ENCODE assay signal across 8 mouse cellular contexts in genomic region chr7:64047831-64048230, GRCm38 (mm10).
DNase-seq lines count a peak whose midpoint lies in the region; ATAC-seq and TF ChIP-seq lines count a peak whose summit lies in the region.

No protein-coding gene starts in this region.

- ATAC-seq in forebrain, embryonic 14.5 days = no peak
- ATAC-seq in forebrain, postnatal 0 days = no peak
- ATAC-seq in lung, embryonic 14.5 days (ENCODE audit: insufficient read depth) = no peak
- ATAC-seq in intestine, postnatal 0 days = no peak
- no peak for ATAC-seq in neural tube, embryonic 15.5 days (ENCODE audit: low FRiP score)

- H3K27me3 ChIP-seq in forebrain, embryonic 14.5 days (replicated peaks; ENCODE audit: control insufficient read depth, insufficient read depth, low read length) = no peaks in the 10 kb centered on the region
- H3K27me3 ChIP-seq in forebrain, postnatal 0 days (ENCODE audit: insufficient read depth, low read length) = no peaks in the 10 kb centered on the region
- no peaks in the 10 kb centered on the region for H3K27me3 ChIP-seq in lung, embryonic 14.5 days (ENCODE audit: insufficient read depth, low read length)
- no peaks in the 10 kb centered on the region for H3K27me3 ChIP-seq in intestine, postnatal 0 days (replicated peaks; ENCODE audit: control insufficient read depth, insufficient read depth, low read length)
- no peaks in the 10 kb centered on the region for H3K27me3 ChIP-seq in neural tube, embryonic 15.5 days (replicated peaks)

- H3K4me1 ChIP-seq in forebrain, embryonic 14.5 days (ENCODE audit: control insufficient read depth, insufficient read depth, low read length) = peaks cover 5% of the 10 kb centered on the region; the same call in 1 of the 2 replicates
- 0 out of 2 replicates have a peak, but pooled peaks cover 2% of the 10 kb centered on the region for H3K4me1 ChIP-seq in forebrain, postnatal 0 days (ENCODE audit: insufficient read depth)
- peaks cover 6% of the 10 kb centered on the region; the same call in 1 of the 2 replicates for H3K4me1 ChIP-seq in lung, embryonic 14.5 days (ENCODE audit: insufficient read depth)
- no peaks in the 10 kb centered on the region for H3K4me1 ChIP-seq in intestine, postnatal 0 days (replicated peaks; ENCODE audit: control insufficient read depth, insufficient read depth, low read length)
- H3K4me1 ChIP-seq in neural tube, embryonic 15.5 days = peaks cover 23% of the 10 kb centered on the region

- no peaks in the 10 kb centered on the region for H3K9me3 ChIP-seq in forebrain, embryonic 14.5 days (replicated peaks; ENCODE audit: control insufficient read depth, low read length)
- H3K9me3 ChIP-seq in forebrain, postnatal 0 days (ENCODE audit: low read length) = no peaks in the 10 kb centered on the region
- no peaks in the 10 kb centered on the region for H3K9me3 ChIP-seq in lung, embryonic 14.5 days (ENCODE audit: low read depth, low read length)
- H3K9me3 ChIP-seq in intestine, postnatal 0 days (ENCODE audit: control insufficient read depth) = no peaks in the 10 kb centered on the region
- no peaks in the 10 kb centered on the region for H3K9me3 ChIP-seq in neural tube, embryonic 15.5 days (replicated peaks)

- intact Hi-C loops in left cerebral cortex, postnatal 36 days (cut with DNase I) = loop anchor here (5.0 kb wide), 1 partner anchor 111 kb away; the partner anchor contains the start of gene Klf13

- H3K27ac ChIP-seq in forebrain, embryonic 14.5 days (ENCODE audit: low read depth, low read length) = no peak overlapping the region
- H3K27ac ChIP-seq in forebrain, postnatal 0 days (ENCODE audit: low read depth, low read length) = no peak overlapping the region
- no peak overlapping the region for H3K27ac ChIP-seq in lung, embryonic 14.5 days (ENCODE audit: low read depth)
- no peak overlapping the region for H3K27ac ChIP-seq in intestine, postnatal 0 days (ENCODE audit: low read depth, low read length)
- H3K27ac ChIP-seq in neural tube, embryonic 15.5 days (replicated peaks) = peak overlapping the region; percentile 76; the same call in 1 of the 2 replicates

- WGBS in forebrain, embryonic 14.5 days = 95% methylated on average over 4 of the region's 4 CpGs
- 90% methylated on average over 4 of the region's 4 CpGs for WGBS in forebrain, postnatal 0 days
- WGBS in lung, embryonic 14.5 days = 66% methylated on average over 4 of the region's 4 CpGs
- WGBS in intestine, postnatal 0 days = 78% methylated on average over 4 of the region's 4 CpGs
- WGBS in neural tube, embryonic 15.5 days = 87% methylated on average over 4 of the region's 4 CpGs

- H3K4me2 ChIP-seq in forebrain, embryonic 14.5 days (ENCODE audit: low read length) = peak overlapping the region; percentile 72; the same call in 1 of the 2 replicates
- H3K4me2 ChIP-seq in forebrain, postnatal 0 days (ENCODE audit: low read depth) = no peak overlapping the region; the same call in 1 of the 2 replicates
- H3K4me2 ChIP-seq in lung, embryonic 14.5 days = peak overlapping the region; percentile 71
- H3K4me2 ChIP-seq in intestine, postnatal 0 days (replicated peaks; ENCODE audit: low read depth) = peak overlapping the region; percentile 75; the same call in 1 of the 2 replicates
- peak overlapping the region; percentile 82; the same call in 1 of the 2 replicates for H3K4me2 ChIP-seq in neural tube, embryonic 15.5 days

- H3K9ac ChIP-seq in forebrain, embryonic 14.5 days (ENCODE audit: low read length) = no peak overlapping the region
- H3K9ac ChIP-seq in forebrain, postnatal 0 days = no peak overlapping the region
- no peak overlapping the region for H3K9ac ChIP-seq in lung, embryonic 14.5 days
- H3K9ac ChIP-seq in intestine, postnatal 0 days (ENCODE audit: low read depth, low read length) = no peak overlapping the region
- peak overlapping the region; percentile 68; the same call in 1 of the 2 replicates for H3K9ac ChIP-seq in neural tube, embryonic 15.5 days (replicated peaks)

- no peak overlapping the region for H3K4me3 ChIP-seq in forebrain, embryonic 14.5 days (ENCODE audit: low read depth, low read length)
- no peak overlapping the region for H3K4me3 ChIP-seq in forebrain, postnatal 0 days (ENCODE audit: low read depth, low read length)
- H3K4me3 ChIP-seq in lung, embryonic 14.5 days (ENCODE audit: low read depth, low read length) = no peak overlapping the region
- H3K4me3 ChIP-seq in intestine, postnatal 0 days (ENCODE audit: low read depth, low read length) = no peak overlapping the region
- no peak overlapping the region for H3K4me3 ChIP-seq in neural tube, embryonic 15.5 days (replicated peaks)

- H3K36me3 ChIP-seq in forebrain, embryonic 14.5 days (ENCODE audit: control insufficient read depth, insufficient read depth, low read length) = no peaks in the 10 kb centered on the region
- H3K36me3 ChIP-seq in forebrain, postnatal 0 days (ENCODE audit: insufficient read depth) = no peaks in the 10 kb centered on the region
- no peaks in the 10 kb centered on the region for H3K36me3 ChIP-seq in lung, embryonic 14.5 days (ENCODE audit: insufficient read depth)
- no peaks in the 10 kb centered on the region for H3K36me3 ChIP-seq in intestine, postnatal 0 days (ENCODE audit: control insufficient read depth, insufficient read depth)
- H3K36me3 ChIP-seq in neural tube, embryonic 15.5 days = no peaks in the 10 kb centered on the region

- no peak for DNase-seq in forebrain, embryonic 14.5 days (ENCODE audit: low spot score)
- DNase-seq in forebrain, postnatal 0 days = no peak
- DNase-seq in lung, embryonic 14.5 days = no peak
- DNase-seq in lung, postnatal 10 days = no peak
- DNase-seq in urinary bladder, postnatal 4 days (ENCODE audit: low spot score in 2 of 2) = no peak
- DNase-seq in left cerebral cortex, postnatal 36 days (ENCODE audit: low spot score in 2 of 2) = no peak

- TF ChIP-seq CTCF in forebrain, postnatal 0 days (IDR thresholded peaks at IDR 0.05; ENCODE audit: low read depth) = no peak
- no peak for TF ChIP-seq CTCF in lung, embryonic 14.5 days (IDR thresholded peaks at IDR 0.05; ENCODE audit: low read depth)
- TF ChIP-seq CTCF in intestine, postnatal 0 days (IDR thresholded peaks at IDR 0.05; ENCODE audit: low read depth) = no peak
